Mouse (Mus musculus) myocyte (in vitro differentiated cells): ENCODE data around the gene Tbc1d20. TPM values are rescaled to one million over a fixed set of nuclear protein-coding genes. Genes with fewer than 3 reads are reported as not detected.
A peak's percentile ranks its signal among the peaks of the same experiment; 100 is the strongest.

ENCODE experiments used
- H3K27me3 ChIP-seq: one replicate; pipeline ENCODE4 v1.6.1; 2011; ENCODE audit not compliant: control insufficient read depth, insufficient read depth, insufficient read length
- H3K36me3 ChIP-seq: one replicate; pipeline ENCODE4 v1.6.1; 2011; ENCODE audit not compliant: control insufficient read depth, insufficient read depth
- H3K4me2 ChIP-seq: one replicate; pipeline ENCODE4 v1.6.1; 2011; ENCODE audit warnings: low read depth, control low read depth
- H3K4me3 ChIP-seq: one replicate; pipeline ENCODE4 v1.5.1; 2011; ENCODE audit warnings: mild to moderate bottlenecking, control low read depth, moderate library complexity
- H3K79me2 ChIP-seq: one replicate; pipeline ENCODE4 v1.6.1; 2011; ENCODE audit not compliant: control insufficient read depth, insufficient read depth
- H3ac ChIP-seq: one replicate; pipeline ENCODE4 v1.6.1; 2011; ENCODE audit not compliant: control insufficient read depth, insufficient read length
- CEBPB ChIP-seq: IDR thresholded peaks from 2 replicates; pipeline ENCODE4 v1.6.1; 2011; ENCODE audit warnings: mild to moderate bottlenecking, moderate library complexity; ENCODE audit not compliant: poor library complexity, insufficient read depth, severe bottlenecking
- E2F4 ChIP-seq: IDR thresholded peaks from one replicate; pipeline ENCODE4 v1.6.1; 2011; ENCODE audit warnings: mild to moderate bottlenecking, control low read depth, moderate library complexity; ENCODE audit not compliant: insufficient read depth
- MAX ChIP-seq: IDR thresholded peaks from one replicate; pipeline ENCODE4 v1.6.1; 2011; ENCODE audit warnings: low read depth, mild to moderate bottlenecking, control low read depth
- MYOD1 ChIP-seq, 3 experiments: IDR thresholded peaks; one replicate each; pipeline ENCODE4 v1.6.1; 2011; ENCODE audit warnings: control low read depth in 2 of 3, low read depth in 2 of 3, mild to moderate bottlenecking in 2 of 3, moderate library complexity in 1 of 3; ENCODE audit not compliant: insufficient read length in 2 of 3, control insufficient read depth in 1 of 3
- MYOG ChIP-seq, 3 experiments: IDR thresholded peaks; one replicate each; pipeline ENCODE4 v1.6.1; 2011; ENCODE audit warnings: control low read depth in 2 of 3, low read depth in 2 of 3, mild to moderate bottlenecking in 2 of 3; ENCODE audit not compliant: insufficient read length in 2 of 3, control insufficient read depth in 1 of 3, insufficient read depth in 1 of 3
- POLR2A ChIP-seq: IDR thresholded peaks from one replicate; pipeline ENCODE4 v1.6.1; 2011; ENCODE audit warnings: low read depth, mild to moderate bottlenecking, control low read depth, moderate library complexity; ENCODE audit not compliant: insufficient read length
- POLR2AphosphoS2 ChIP-seq: IDR thresholded peaks from one replicate; pipeline ENCODE4 v1.6.1; 2011; ENCODE audit warnings: low read depth, control low read depth; ENCODE audit not compliant: insufficient read length
- REST ChIP-seq: IDR thresholded peaks from one replicate; pipeline ENCODE4 v1.6.1; 2011; ENCODE audit warnings: mild to moderate bottlenecking, control low read depth, moderate library complexity; ENCODE audit not compliant: insufficient read depth, insufficient read length
- SRF ChIP-seq: IDR thresholded peaks from one replicate; pipeline ENCODE4 v1.6.1; 2011; ENCODE audit warnings: low read depth; ENCODE audit not compliant: control insufficient read depth, insufficient read length
- TCF12 ChIP-seq: IDR thresholded peaks from one replicate; pipeline ENCODE4 v1.6.1; 2011; ENCODE audit warnings: mild to moderate bottlenecking, control low read depth; ENCODE audit not compliant: poor library complexity, insufficient read depth, severe bottlenecking
- TCF3 ChIP-seq: IDR thresholded peaks from one replicate; pipeline ENCODE4 v1.6.1; 2011; ENCODE audit warnings: low read depth, control low read depth; ENCODE audit not compliant: insufficient read length
- USF1 ChIP-seq: IDR thresholded peaks from one replicate; pipeline ENCODE4 v1.6.1; 2011; ENCODE audit warnings: low read depth, mild to moderate bottlenecking, control low read depth, moderate library complexity
- polyA plus RNA-seq: library from polyadenylated mRNA; unstranded; fragments of >200 nt; fragmentation: generic; extraction: Trizol; gene quantifications from one replicate; pipeline ENCODE4 v1.2.1, GENCODE M21; 2012; ENCODE audit warnings: missing spikeins

Gene Tbc1d20
- polyA plus RNA-seq, 1 experiment: 51.8 TPM

DNA sequence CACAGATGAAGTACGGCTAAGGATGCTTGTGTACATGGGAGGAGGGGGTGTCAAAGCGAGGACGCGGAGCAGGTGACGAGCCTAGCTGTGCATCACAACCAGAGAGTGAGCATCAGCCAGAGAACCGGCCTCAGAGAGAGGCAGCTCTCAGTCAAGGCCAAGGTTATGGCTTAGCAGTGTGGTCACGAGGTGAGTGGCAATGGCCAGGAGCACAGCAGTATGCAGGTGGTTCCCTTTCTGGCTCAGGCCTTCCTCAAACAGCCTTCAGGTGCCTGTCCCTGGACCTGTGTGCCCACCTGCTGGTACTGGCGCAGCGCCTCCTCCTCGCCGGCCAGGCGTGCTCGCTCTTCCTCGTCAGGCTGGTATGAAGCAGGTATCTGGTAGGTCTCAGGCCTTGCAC lies 30.3 kb downstream of the Tbc1d20 start:
- TF ChIP-seq TCF12 (no peak), MYOG (IDR thresholded peaks at IDR 0.05; ENCODE audit: control insufficient read depth in 1 of 3, insufficient read depth in 1 of 3, insufficient read length in 2 of 3, low read depth in 2 of 3) (no peak), REST (no peak), POLR2AphosphoS2 (no peak), MYOD1 (IDR thresholded peaks at IDR 0.05; ENCODE audit: control insufficient read depth in 1 of 3, insufficient read length in 2 of 3, low read depth in 2 of 3) (no peak), POLR2A (no peak), CEBPB (no peak), USF1 (no peak), E2F4 (no peak), MAX (no peak), TCF3 (no peak), SRF (no peak)
- Histone ChIP-seq H3K4me3 (no peak overlapping the region), H3ac (no peak overlapping the region), H3K36me3 (peaks cover 9% of the 10 kb centered on the region), H3K79me2 (no peaks in the 10 kb centered on the region), H3K4me2 (no peak overlapping the region), H3K27me3 (no peaks in the 10 kb centered on the region)

DNA sequence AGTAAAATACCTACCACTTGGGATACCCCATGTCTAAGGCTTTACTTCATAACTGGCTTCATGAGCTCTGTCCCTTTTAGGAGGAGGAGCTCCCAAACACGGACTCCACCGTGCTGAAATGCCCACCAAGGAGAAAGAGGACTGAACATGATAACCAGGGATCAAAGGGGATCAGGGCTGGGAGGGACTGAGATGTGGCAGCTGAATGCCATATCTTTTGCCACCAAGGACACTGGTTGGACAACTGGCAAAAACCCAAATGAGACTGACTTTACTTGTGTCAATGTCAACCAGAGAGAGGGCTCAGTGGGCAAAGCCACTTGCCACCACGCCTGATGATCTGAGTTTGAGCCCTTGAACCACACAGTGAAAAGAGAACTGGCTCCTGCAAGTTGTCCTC lies 31.2 kb downstream of the Tbc1d20 start:
- H3K4me3 ChIP-seq: no peak overlapping the region
- H3K79me2 ChIP-seq: no peaks in the 10 kb centered on the region
- no peaks in the 10 kb centered on the region for H3K27me3 ChIP-seq
- TF ChIP-seq E2F4 (no peak), MAX (no peak), USF1 (no peak), TCF3 (no peak), CEBPB (no peak), POLR2AphosphoS2 (no peak), MYOD1 (IDR thresholded peaks at IDR 0.05; ENCODE audit: control insufficient read depth in 1 of 3, insufficient read length in 2 of 3, low read depth in 2 of 3) (no peak), MYOG (IDR thresholded peaks at IDR 0.05; ENCODE audit: control insufficient read depth in 1 of 3, insufficient read depth in 1 of 3, insufficient read length in 2 of 3, low read depth in 2 of 3) (no peak), TCF12 (no peak), SRF (no peak), POLR2A (no peak), REST (no peak)
- H3K36me3 ChIP-seq: peaks cover 4% of the 10 kb centered on the region
- no peak overlapping the region for H3K4me2 ChIP-seq
- no peak overlapping the region for H3ac ChIP-seq

DNA sequence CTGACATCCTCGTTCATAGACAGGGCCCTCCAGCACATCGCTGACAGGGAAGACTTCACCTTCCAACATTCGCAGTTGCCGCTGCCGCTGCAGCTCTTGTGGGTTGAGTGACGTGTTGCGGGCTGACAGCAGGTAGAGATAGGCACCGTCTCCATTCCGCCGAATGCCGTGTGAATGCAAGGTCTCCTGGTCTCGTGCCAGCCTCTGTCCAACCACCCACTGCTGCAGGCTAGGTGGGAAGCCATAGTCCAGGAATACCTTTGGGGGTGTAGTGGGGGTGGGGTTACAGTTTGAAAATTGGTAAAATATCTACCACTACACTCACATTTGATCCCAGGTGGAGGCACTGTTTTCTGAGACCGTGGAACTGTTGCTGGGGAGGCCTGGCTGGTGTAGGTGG lies 32.5 kb downstream of the Tbc1d20 start:
- Histone ChIP-seq H3K4me2 (peak overlapping the region; percentile 36), H3K4me3 (no peak overlapping the region), H3ac (no peak overlapping the region), H3K36me3 (peaks cover 4% of the 10 kb centered on the region), H3K27me3 (no peaks in the 10 kb centered on the region), H3K79me2 (peaks cover 4% of the 10 kb centered on the region)
- TF ChIP-seq USF1: no peak
- no peak for TF ChIP-seq SRF
- no peak for TF ChIP-seq TCF12
- no peak for TF ChIP-seq MYOG (IDR thresholded peaks at IDR 0.05; ENCODE audit: control insufficient read depth in 1 of 3, insufficient read depth in 1 of 3, insufficient read length in 2 of 3, low read depth in 2 of 3)
- no peak for TF ChIP-seq POLR2A
- TF ChIP-seq TCF3: no peak
- no peak for TF ChIP-seq MAX
- TF ChIP-seq MYOD1 (IDR thresholded peaks at IDR 0.05; ENCODE audit: control insufficient read depth in 1 of 3, insufficient read length in 2 of 3, low read depth in 2 of 3): no peak
- no peak for TF ChIP-seq E2F4
- TF ChIP-seq REST: no peak
- no peak for TF ChIP-seq CEBPB
- TF ChIP-seq POLR2AphosphoS2: no peak

DNA sequence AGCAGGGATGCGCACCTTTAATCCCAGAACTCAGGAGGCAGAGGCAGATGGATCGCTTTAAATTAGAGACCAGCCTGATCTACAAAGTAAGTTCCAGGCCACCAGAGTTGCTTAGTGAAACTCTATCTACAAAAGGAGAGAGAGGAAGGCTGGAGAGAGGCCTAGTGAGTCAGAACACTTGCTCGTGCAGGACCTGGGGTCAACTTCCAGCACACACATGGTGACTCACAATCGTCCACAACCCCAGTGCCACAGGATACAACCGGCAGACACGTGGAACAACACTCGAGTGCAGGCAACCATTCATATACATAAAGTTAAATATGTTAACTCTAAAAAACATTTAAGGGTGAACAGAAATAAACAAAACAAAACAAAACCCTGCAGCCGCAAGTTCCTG lies 33.0 kb downstream of the Tbc1d20 start:
- peak overlapping the region; percentile 36 for H3K4me2 ChIP-seq
- no peaks in the 10 kb centered on the region for H3K27me3 ChIP-seq
- peak in 1 of 3 experiments; percentile 31 for TF ChIP-seq MYOD1 (IDR thresholded peaks at IDR 0.05; ENCODE audit: control insufficient read depth in 1 of 3, insufficient read length in 2 of 3, low read depth in 2 of 3)
- TF ChIP-seq E2F4: no peak
- TF ChIP-seq MYOG (IDR thresholded peaks at IDR 0.05; ENCODE audit: control insufficient read depth in 1 of 3, insufficient read depth in 1 of 3, insufficient read length in 2 of 3, low read depth in 2 of 3): peak in 1 of 3 experiments; percentile 65
- no peak for TF ChIP-seq MAX
- no peak for TF ChIP-seq TCF12
- TF ChIP-seq TCF3: no peak
- H3K4me3 ChIP-seq: no peak overlapping the region
- H3K36me3 ChIP-seq: peaks cover 4% of the 10 kb centered on the region
- H3K79me2 ChIP-seq: peaks cover 9% of the 10 kb centered on the region
- H3ac ChIP-seq: no peak overlapping the region

DNA sequence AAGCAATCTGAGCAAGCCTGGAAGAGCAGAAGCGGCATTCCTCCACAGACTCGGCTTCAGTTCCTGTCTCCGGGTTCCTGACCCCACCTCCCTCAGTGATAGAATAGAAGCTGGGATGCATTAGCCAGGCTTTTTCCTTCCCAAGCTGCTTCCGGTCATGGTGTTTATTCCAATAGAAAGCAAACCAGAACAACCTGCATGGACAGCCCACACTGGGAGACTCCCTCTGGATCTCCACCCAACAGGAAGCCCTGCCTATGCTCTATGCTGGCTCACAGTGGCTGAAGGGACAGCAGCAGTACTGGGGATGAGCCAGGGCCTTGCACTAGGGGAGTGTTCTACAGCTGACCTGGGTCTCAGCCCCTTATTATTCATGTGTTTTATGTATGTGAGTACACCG lies 34.4 kb downstream of the Tbc1d20 start:
- H3K4me3 ChIP-seq: no peak overlapping the region
- TF ChIP-seq SRF: no peak
- TF ChIP-seq TCF12: no peak
- no peak for TF ChIP-seq CEBPB
- TF ChIP-seq USF1: no peak
- peaks cover 4% of the 10 kb centered on the region for H3K36me3 ChIP-seq
- no peak overlapping the region for H3K4me2 ChIP-seq
- H3K79me2 ChIP-seq: peaks cover 13% of the 10 kb centered on the region
- no peaks in the 10 kb centered on the region for H3K27me3 ChIP-seq
- H3ac ChIP-seq: no peak overlapping the region
